Mouse (Mus musculus) stomach, embryonic 16.5 days (tissue): ENCODE data around the gene D130043K22Rik. TPM values are rescaled to one million over a fixed set of nuclear protein-coding genes. Genes with fewer than 3 reads are reported as not detected.

Experiments used
- ATAC-seq: fragments of 200-750 bp; cut with Nextera tagmentation; 2 replicates; pipeline ENCODE4 v1.8.0; 2017; ENCODE audit warnings: moderate number of reproducible peaks, moderate TSS enrichment; ENCODE audit not compliant: insufficient read depth, low FRiP score
- H3K27ac ChIP-seq: fragments of 300-500 bp; sonication (generic); 2 replicates; pipeline ENCODE4 v1.5.1; 2014; ENCODE audit warnings: low read length
- H3K27me3 ChIP-seq: fragments of 300-500 bp; sonication (generic); 2 replicates; pipeline ENCODE4 v1.6.1; 2014; ENCODE audit warnings: low read length, control low read depth, mixed read lengths; ENCODE audit not compliant: control insufficient read depth, insufficient read depth
- H3K36me3 ChIP-seq: fragments of 300-500 bp; sonication (generic); 2 replicates; pipeline ENCODE4 v1.6.1; 2014; ENCODE audit warnings: low read length; ENCODE audit not compliant: control insufficient read depth, insufficient read depth
- H3K4me1 ChIP-seq: fragments of 300-500 bp; sonication (generic); 2 replicates; pipeline ENCODE4 v1.6.1; 2014; ENCODE audit warnings: low read length, control low read depth, mixed read lengths; ENCODE audit not compliant: control insufficient read depth, insufficient read depth
- H3K4me2 ChIP-seq: fragments of 300-500 bp; sonication (generic); 2 replicates; pipeline ENCODE4 v1.6.1; 2014; ENCODE audit warnings: low read depth, low read length, mixed read lengths
- H3K4me3 ChIP-seq: fragments of 300-500 bp; sonication (generic); replicated peaks from 2 replicates; pipeline ENCODE4 v1.5.1; 2014; ENCODE audit warnings: mild to moderate bottlenecking, low read length
- H3K9ac ChIP-seq: fragments of 300-500 bp; sonication (generic); 2 replicates; pipeline ENCODE4 v1.6.1; 2014; ENCODE audit warnings: low read length
- H3K9me3 ChIP-seq: fragments of 300-500 bp; sonication (generic); replicated peaks from 2 replicates; pipeline ENCODE4 v1.6.1; 2016; ENCODE audit warnings: low read length, control low read depth; ENCODE audit not compliant: control insufficient read depth
- WGBS: fragments of 180-500 bp; shearing (Covaris S2); extraction: QIAGEN DNeasy Blood & Tissue Kit; methylation state at CpG from one replicate; pipeline ENCODE4 v1.1.7; 2014; 5-methylcytosine and 5-hydroxymethylcytosine counted together
- polyA plus RNA-seq: library from polyadenylated mRNA; unstranded; fragments of >200 nt; fragmentation: Nextera tagmentation; extraction: Ambion mirVana; gene quantifications from 2 replicates; pipeline ENCODE4 v1.2.1, GENCODE M21; 2015

The D130043K22Rik gene
- polyA plus RNA-seq, 1 experiment from 2014 or later = 0.63 TPM

DNA sequence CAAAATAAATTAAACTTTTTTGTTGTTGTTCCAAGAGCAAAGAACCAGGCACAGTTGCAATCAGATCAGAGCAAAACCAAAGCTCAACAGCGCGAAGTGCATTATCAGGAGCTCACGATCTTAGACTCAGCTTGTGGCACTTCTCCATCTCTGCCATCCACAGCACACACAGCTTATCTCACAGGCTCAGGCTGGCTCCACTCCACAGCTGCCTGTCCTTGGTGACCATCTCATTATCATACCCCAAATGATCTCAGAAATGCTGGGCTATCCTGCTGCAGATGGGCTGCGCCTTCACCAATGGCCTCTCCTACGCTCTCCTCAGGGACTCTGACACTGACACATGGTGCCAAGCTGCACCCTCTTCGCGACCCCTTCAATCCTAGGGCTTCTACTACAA, 88.3 kb downstream of the D130043K22Rik start:
- H3K9me3 ChIP-seq = peaks cover 5% of the 10 kb centered on the region; the same call in 1 of the 2 replicates
- H3K9ac ChIP-seq = no peak overlapping the region
- H3K4me1 ChIP-seq = peaks cover 13% of the 10 kb centered on the region
- no peak overlapping the region for H3K4me3 ChIP-seq
- no peaks in the 10 kb centered on the region for H3K27me3 ChIP-seq
- no peak overlapping the region for H3K27ac ChIP-seq
- H3K4me2 ChIP-seq = no peak overlapping the region
- 93% methylated on average over 7 of the region's 7 CpGs for WGBS
- ATAC-seq = no peak
- 0 out of 2 replicates have a peak, but pooled peaks cover 2% of the 10 kb centered on the region for H3K36me3 ChIP-seq

DNA sequence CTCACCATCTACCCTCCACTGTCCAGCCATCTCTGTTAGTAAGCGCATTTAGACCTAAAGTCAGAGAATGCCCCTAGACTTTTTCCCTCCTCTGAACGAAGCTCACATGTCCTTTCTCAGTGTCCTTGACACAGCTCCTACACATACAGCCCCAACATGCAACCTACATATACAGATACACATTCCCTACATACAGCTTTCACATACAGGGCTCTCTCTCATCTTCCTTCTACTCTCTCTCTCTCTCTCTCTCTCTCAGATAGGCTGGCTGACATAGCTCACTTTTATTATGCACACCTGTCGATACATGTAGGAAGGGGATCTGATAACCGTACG, 91.8 kb downstream of the D130043K22Rik start:
- peak; percentile 17; the same call in 1 of the 2 replicates for ATAC-seq
- Histone ChIP-seq H3K27me3 (no peaks in the 10 kb centered on the region), H3K9me3 (peaks cover 5% of the 10 kb centered on the region; the same call in 1 of the 2 replicates), H3K4me1 (peaks cover 15% of the 10 kb centered on the region), H3K4me3 (peak overlapping the region; percentile 68), H3K9ac (peak overlapping the region; percentile 95), H3K4me2 (peak overlapping the region; percentile 56), H3K36me3 (0 out of 2 replicates have a peak, but pooled peaks cover 2% of the 10 kb centered on the region), H3K27ac (peak overlapping the region; percentile 90)
- WGBS = 29% methylated on average over 5 of the region's 5 CpGs

DNA sequence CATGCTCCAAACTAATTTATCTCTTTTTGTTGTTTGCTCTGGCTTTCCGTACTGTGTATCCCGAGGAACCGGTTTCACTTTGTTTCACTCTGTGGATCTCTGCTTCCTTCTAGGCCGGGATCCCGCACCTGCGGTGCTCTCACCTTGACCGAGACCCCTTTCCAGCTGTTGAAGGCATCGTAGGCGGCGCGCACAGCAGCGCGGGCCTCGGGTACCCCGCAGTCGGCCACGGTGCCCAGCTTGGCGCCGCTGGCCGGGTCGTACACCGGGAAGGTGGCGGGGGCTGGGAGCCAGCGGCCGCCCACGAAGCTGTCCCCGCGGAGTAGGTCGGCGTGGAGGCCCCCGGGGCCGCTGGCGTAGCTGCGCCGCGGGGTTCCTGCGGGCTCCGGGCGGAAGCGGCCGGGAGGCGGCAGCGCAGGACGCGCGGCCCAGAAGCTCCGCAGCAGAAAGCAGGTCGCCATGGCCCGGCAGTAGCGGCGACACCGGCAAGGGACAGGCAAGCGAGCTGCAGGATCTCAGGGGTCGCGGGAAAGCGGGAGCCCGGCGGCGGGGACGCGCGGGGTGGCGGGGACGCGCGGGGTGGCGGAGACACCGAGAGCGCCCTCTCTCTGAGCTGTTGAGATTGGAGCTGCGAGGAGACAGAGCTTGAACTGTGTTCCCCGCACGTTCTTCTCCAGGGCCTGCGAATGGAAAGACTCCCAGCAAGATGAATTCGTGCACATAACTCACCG, 92.3 kb downstream of the D130043K22Rik start, which contains the start of gene Aldh5a1:
Gene Aldh5a1, minus strand, starts transcription at position 554 of the 731 bp plus-strand sequence.
- WGBS = under 1% methylated on average over 75 of the region's 75 CpGs
- peak within 1 kb of the TSS; percentile 90 for H3K27ac ChIP-seq
- H3K4me1 ChIP-seq = peaks cover 15% of the 10 kb centered on the region

DNA sequence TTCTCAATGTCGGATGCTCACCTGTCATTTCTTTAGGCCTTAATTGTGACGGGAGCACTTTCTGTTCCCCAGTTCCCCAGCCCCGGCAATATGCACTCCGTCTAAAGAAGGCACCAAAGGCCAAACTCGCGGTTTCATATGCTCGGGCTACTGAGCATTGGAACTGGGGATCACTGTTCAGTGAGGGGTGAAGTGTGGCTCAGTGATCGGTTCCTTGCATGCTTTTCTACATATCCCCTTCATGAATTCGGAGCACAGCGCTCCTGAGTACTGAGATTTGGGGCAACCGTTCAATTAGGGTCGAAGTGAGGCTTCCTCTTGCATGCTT, 92.9 kb downstream of the D130043K22Rik start:
- Histone ChIP-seq H3K4me1 (peaks cover 15% of the 10 kb centered on the region), H3K9me3 (peaks cover 5% of the 10 kb centered on the region; the same call in 1 of the 2 replicates), H3K36me3 (0 out of 2 replicates have a peak, but pooled peaks cover 2% of the 10 kb centered on the region), H3K9ac (peak overlapping the region; percentile 95), H3K4me2 (peak overlapping the region; percentile 56), H3K27ac (peak overlapping the region; percentile 90), H3K27me3 (no peaks in the 10 kb centered on the region), H3K4me3 (peak overlapping the region; percentile 68)
- ATAC-seq = peak; percentile 23; the same call in 1 of the 2 replicates
- WGBS = 15% methylated on average over 12 of the region's 12 CpGs

More for the DNA sequence above, 92.3 kb downstream of the D130043K22Rik start, which contains the start of gene Aldh5a1:
- Histone ChIP-seq H3K27me3 (no peaks in the 10 kb centered on the region), H3K9ac (peak within 1 kb of the TSS; percentile 95), H3K9me3 (peaks cover 5% of the 10 kb centered on the region; the same call in 1 of the 2 replicates), H3K4me3 (peak within 1 kb of the TSS; percentile 68), H3K4me2 (peak within 1 kb of the TSS; percentile 56), H3K36me3 (0 out of 2 replicates have a peak, but pooled peaks cover 2% of the 10 kb centered on the region)
- ATAC-seq = peak; percentile 82

DNA sequence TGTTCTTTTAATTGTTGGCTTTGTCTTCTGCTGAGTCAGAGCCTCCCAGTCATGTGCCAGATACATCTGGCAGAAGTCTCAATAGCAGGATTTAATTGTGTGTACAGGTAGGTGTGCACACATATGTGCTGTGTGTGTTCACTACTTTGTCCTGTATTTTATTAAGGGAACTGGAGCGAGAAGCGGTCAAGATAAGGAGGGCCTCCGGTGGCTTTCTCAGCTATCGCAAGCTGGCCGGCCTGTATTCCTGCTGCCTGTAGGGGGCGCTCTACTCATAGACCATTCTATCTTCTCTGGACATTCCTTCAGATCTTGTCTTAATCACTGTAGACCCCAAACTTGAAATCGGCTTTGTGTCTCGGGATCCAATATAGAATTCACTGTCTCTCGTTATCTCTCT, 93.7 kb downstream of the D130043K22Rik start:
- WGBS = 33% methylated on average over 9 of the region's 9 CpGs
- H3K4me2 ChIP-seq = peak overlapping the region; percentile 56

DNA sequence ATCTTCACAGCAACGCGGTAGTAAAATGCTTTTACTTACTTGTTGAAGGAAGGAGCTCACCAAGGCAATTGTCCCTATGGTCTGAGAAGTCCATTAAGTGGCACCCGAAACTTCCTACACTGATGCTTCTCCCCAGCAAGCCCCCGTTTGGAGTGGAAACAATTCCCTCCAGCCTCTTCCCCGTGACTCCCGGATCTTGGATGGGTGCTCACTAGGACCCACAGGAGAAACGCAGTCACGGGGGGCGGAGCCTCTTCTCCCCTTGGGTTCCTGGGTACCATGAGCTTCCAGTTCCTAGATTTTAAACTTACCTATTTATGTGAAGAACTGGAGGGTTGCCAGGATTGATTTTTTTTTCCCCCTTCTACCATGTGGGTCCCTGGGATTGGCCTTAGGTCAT, 94.5 kb downstream of the D130043K22Rik start:
- no peak overlapping the region for H3K4me3 ChIP-seq
- H3K36me3 ChIP-seq = 0 out of 2 replicates have a peak, but pooled peaks cover 2% of the 10 kb centered on the region
- H3K27ac ChIP-seq = no peak overlapping the region
- peaks cover 15% of the 10 kb centered on the region for H3K4me1 ChIP-seq
- no peaks in the 10 kb centered on the region for H3K27me3 ChIP-seq
- no peak for ATAC-seq
- H3K9ac ChIP-seq = no peak overlapping the region
- 87% methylated on average over 9 of the region's 9 CpGs for WGBS
- H3K9me3 ChIP-seq = 0 out of 2 replicates have a peak, but pooled peaks cover 2% of the 10 kb centered on the region
- H3K4me2 ChIP-seq = no peak overlapping the region

More for the DNA sequence above, 93.7 kb downstream of the D130043K22Rik start:
- H3K9me3 ChIP-seq = peaks cover 5% of the 10 kb centered on the region; the same call in 1 of the 2 replicates
- no peak overlapping the region for H3K9ac ChIP-seq
- peaks cover 15% of the 10 kb centered on the region for H3K4me1 ChIP-seq
- peak overlapping the region; percentile 68; the same call in 1 of the 2 replicates for H3K4me3 ChIP-seq
- no peak overlapping the region for H3K27ac ChIP-seq
- no peak; the same call in 1 of the 2 replicates for ATAC-seq
- H3K27me3 ChIP-seq = no peaks in the 10 kb centered on the region
- 0 out of 2 replicates have a peak, but pooled peaks cover 2% of the 10 kb centered on the region for H3K36me3 ChIP-seq

DNA sequence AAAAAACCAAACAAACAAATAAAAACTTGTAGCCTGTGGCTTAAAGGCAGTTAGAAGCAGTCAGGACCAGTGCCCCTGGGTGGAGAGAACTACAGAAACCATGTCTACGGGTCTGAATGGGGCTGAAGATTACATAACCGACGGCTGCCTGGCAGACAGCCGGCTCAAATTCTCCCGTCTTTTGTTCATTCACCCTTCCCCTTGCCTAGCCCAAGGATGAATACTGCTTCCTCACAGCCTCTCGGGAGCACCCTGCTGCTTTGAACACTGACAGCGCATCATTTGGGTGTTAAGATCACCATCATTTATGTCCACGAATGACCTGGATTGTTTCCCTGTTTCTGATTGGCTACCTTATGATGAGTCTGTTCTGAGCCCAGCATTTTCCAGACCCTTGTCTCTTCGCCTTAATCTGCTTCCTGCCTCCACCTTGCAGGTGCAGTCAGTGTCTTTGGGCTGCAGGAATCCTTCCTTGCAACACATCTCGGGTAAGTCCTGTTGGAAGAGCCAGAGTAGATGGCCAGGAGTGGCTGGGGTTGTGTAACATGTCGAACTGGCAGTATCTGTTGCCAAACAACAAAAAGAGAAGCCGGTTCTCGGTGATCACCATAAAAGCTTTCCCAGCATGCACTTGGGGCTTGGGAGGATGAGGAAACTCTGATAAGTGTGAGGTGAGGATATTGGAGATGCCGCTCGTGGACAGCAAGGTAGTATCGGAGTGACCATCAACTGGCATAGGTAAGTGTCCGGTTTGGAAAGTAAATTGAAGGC, 97.8 kb downstream of the D130043K22Rik start, which contains the start of gene Gpld1:
Gene Gpld1, plus strand, starts transcription at position 641 of the 771 bp plus-strand sequence.
- Histone ChIP-seq H3K27ac (no peak within 1 kb of the TSS), H3K9ac (no peak within 1 kb of the TSS), H3K4me1 (peaks cover 11% of the 10 kb centered on the region), H3K4me2 (no peak within 1 kb of the TSS), H3K27me3 (no peaks in the 10 kb centered on the region), H3K9me3 (no peaks in the 10 kb centered on the region), H3K36me3 (no peaks in the 10 kb centered on the region), H3K4me3 (no peak within 1 kb of the TSS)
- WGBS = 59% methylated on average over 17 of the region's 17 CpGs
- no peak for ATAC-seq

DNA sequence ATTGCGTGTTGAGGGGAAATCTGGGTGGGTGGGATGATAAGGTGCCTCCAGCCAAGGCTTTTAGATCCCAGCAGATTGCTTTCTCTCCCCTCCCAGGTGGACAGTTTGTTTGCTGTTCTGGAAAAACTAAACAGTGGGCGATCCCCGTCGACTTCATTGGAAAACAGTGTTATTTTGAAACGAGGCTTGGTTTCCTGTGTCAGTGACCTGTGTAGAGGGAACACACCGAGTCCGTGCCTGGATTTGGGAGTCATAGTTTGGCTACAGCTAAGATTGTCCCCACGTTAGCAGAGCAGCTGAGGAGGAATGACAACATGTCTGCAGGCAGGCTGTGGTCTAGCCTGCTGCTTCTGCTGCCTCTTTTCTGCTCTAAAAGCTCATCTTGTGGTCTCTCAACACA, 98.4 kb downstream of the D130043K22Rik start:
- Histone ChIP-seq H3K27ac (no peak overlapping the region), H3K27me3 (no peaks in the 10 kb centered on the region), H3K9ac (no peak overlapping the region), H3K36me3 (no peaks in the 10 kb centered on the region), H3K4me1 (peaks cover 5% of the 10 kb centered on the region; the same call in 1 of the 2 replicates), H3K9me3 (no peaks in the 10 kb centered on the region), H3K4me2 (no peak overlapping the region), H3K4me3 (no peak overlapping the region)
- 53% methylated on average over 8 of the region's 8 CpGs for WGBS
- no peak for ATAC-seq
